Mouse (Mus musculus) megakaryocyte, embryonic 14.5 days (primary cell): ENCODE measurements around the gene Gcgr. TPM values are rescaled to one million over a fixed set of nuclear protein-coding genes. Genes with fewer than 3 reads are reported as not detected.
"Not testable (repeated sequence)": the region's sequence is repeated elsewhere in the genome, so short reads cannot be mapped to it uniquely, and the experiment has no call there.

Experiments used
- H3K27me3 ChIP-seq: replicated peaks from 2 replicates; pipeline ENCODE3; 2012; ENCODE audit warnings: inconsistent platforms
- H3K36me3 ChIP-seq: replicated peaks from 2 replicates; pipeline ENCODE3; 2012; ENCODE audit warnings: low read length, inconsistent platforms, mixed read lengths
- H3K4me1 ChIP-seq: 2 replicates; pipeline ENCODE4 v1.6.1; 2012; ENCODE audit warnings: inconsistent platforms
- H3K4me3 ChIP-seq: replicated peaks from 2 replicates; pipeline ENCODE3; 2012; ENCODE audit warnings: moderate library complexity, mild to moderate bottlenecking, inconsistent platforms
- H3K9me3 ChIP-seq: 2 replicates; pipeline ENCODE4 v1.6.1; 2012; ENCODE audit warnings: inconsistent platforms
- FLI1 ChIP-seq: IDR thresholded peaks from 2 replicates; pipeline ENCODE4 v1.6.1; 2012; ENCODE audit warnings: low read length, inconsistent platforms, mixed read lengths
- GATA1 ChIP-seq: IDR thresholded peaks from 3 replicates; pipeline ENCODE4 v1.6.1; 2012; ENCODE audit warnings: mixed read lengths, low read length, inconsistent platforms, borderline replicate concordance
- polyA plus RNA-seq: library from polyadenylated mRNA; stranded (reverse); fragments of >175 nt; gene quantifications from 2 replicates; pipeline ENCODE4 v1.2.3, GENCODE M21; 2012; ENCODE audit warnings: low replicate concordance; ENCODE audit not compliant: insufficient read depth

The Gcgr gene
- polyA plus RNA-seq, 1 experiment = not detected

- peaks cover 60% of the 10 kb centered on the region for H3K36me3 ChIP-seq
- TF ChIP-seq FLI1 = no peak
- no peak for TF ChIP-seq GATA1
- H3K4me1 ChIP-seq = peaks cover 59% of the 10 kb centered on the region
- H3K4me3 ChIP-seq = peak overlapping the region; percentile 98
- H3K9me3 ChIP-seq = no peaks in the 10 kb centered on the region
- no peaks in the 10 kb centered on the region for H3K27me3 ChIP-seq
Measured at GRCm38 (mm10) chr11:120580871-120581331, 50.4 kb downstream of the Gcgr start.

- H3K36me3 ChIP-seq = peaks cover 60% of the 10 kb centered on the region
- no peaks in the 10 kb centered on the region for H3K27me3 ChIP-seq
- H3K4me3 ChIP-seq = peak within 1 kb of the TSS; percentile 98
- TF ChIP-seq FLI1 = no peak; the same call in 1 of the 2 replicates
- TF ChIP-seq GATA1 = no peak
- H3K9me3 ChIP-seq = no peaks in the 10 kb centered on the region
- peaks cover 51% of the 10 kb centered on the region for H3K4me1 ChIP-seq
Measured at GRCm38 (mm10) chr11:120581490-120582267, 51.2 kb downstream of the Gcgr start, which contains the start of gene Arhgdia. Gene Arhgdia (minus strand): TSS chr11:120581624.

GRCm38 (mm10) chr11:120582268-120582981, 51.9 kb downstream of the Gcgr start:
- H3K9me3 ChIP-seq = no peaks in the 10 kb centered on the region
- H3K4me1 ChIP-seq = peaks cover 43% of the 10 kb centered on the region
- H3K27me3 ChIP-seq = no peaks in the 10 kb centered on the region
- peak overlapping the region; percentile 98 for H3K4me3 ChIP-seq
- TF ChIP-seq FLI1 (no peak), GATA1 (no peak)
- H3K36me3 ChIP-seq = peaks cover 60% of the 10 kb centered on the region

- not testable (repeated sequence) for H3K4me3 ChIP-seq, H3K27me3 ChIP-seq, H3K9me3 ChIP-seq
- H3K36me3 ChIP-seq = peaks cover 60% of the 10 kb centered on the region
- peaks cover 38% of the 10 kb centered on the region for H3K4me1 ChIP-seq
Measured at GRCm38 (mm10) chr11:120582982-120583293, 52.4 kb downstream of the Gcgr start.

- H3K9me3 ChIP-seq = no peaks in the 10 kb centered on the region
- peaks cover 58% of the 10 kb centered on the region for H3K36me3 ChIP-seq
- H3K27me3 ChIP-seq = no peaks in the 10 kb centered on the region
- no peak overlapping the region for H3K4me3 ChIP-seq
- TF ChIP-seq FLI1 (no peak), GATA1 (no peak)
- H3K4me1 ChIP-seq = peaks cover 36% of the 10 kb centered on the region
Measured at GRCm38 (mm10) chr11:120583937-120584336, 53.4 kb downstream of the Gcgr start.

GRCm38 (mm10) chr11:120588531-120588930, 58.0 kb downstream of the Gcgr start:
- H3K27me3 ChIP-seq = no peaks in the 10 kb centered on the region
- H3K9me3 ChIP-seq = no peaks in the 10 kb centered on the region
- H3K4me3 ChIP-seq = peak overlapping the region; percentile 8
- TF ChIP-seq GATA1 = no peak
- TF ChIP-seq FLI1 = no peak
- H3K4me1 ChIP-seq = peaks cover 19% of the 10 kb centered on the region
- H3K36me3 ChIP-seq = peaks cover 87% of the 10 kb centered on the region

Other genes with a start within 250 kb of the Gcgr start
- 2,399 and 2,630 TPM in 2 replicates for gene Actg1, start 182.2 kb upstream of the Gcgr start, polyA plus RNA-seq
- gene Fscn2, start 169.2 kb upstream of the Gcgr start, polyA plus RNA-seq = 1.7 and 3.0 TPM in 2 replicates
- 12.4 and 19.3 TPM in 2 replicates for gene Faap100, start 151.9 kb upstream of the Gcgr start, polyA plus RNA-seq
- 56.7 and 150 TPM in 2 replicates for gene Nploc4, start 93.0 kb upstream of the Gcgr start, polyA plus RNA-seq
- not detected in 2 replicates for gene Tspan10, start 88.1 kb upstream of the Gcgr start, polyA plus RNA-seq
- gene Pde6g, start 77.2 kb upstream of the Gcgr start, polyA plus RNA-seq = not detected in 2 replicates
- gene Oxld1, start 72.6 kb upstream of the Gcgr start, polyA plus RNA-seq = 7.9 and 17.7 TPM in 2 replicates
- 11.0 TPM in 1 of 2 replicates, not detected in the other for gene Ccdc137, start 72.6 kb upstream of the Gcgr start, polyA plus RNA-seq
- gene Arl16, start 63.1 kb upstream of the Gcgr start, polyA plus RNA-seq = 12.1 and 61.1 TPM in 2 replicates
- 217 and 285 TPM in 2 replicates for gene Mrpl12, start 46.1 kb upstream of the Gcgr start, polyA plus RNA-seq
- gene Slc25a10, start 38.9 kb upstream of the Gcgr start, polyA plus RNA-seq = 47.3 and 132 TPM in 2 replicates
- gene Mcrip1, start 19.0 kb downstream of the Gcgr start, polyA plus RNA-seq = 227 and 338 TPM in 2 replicates
- gene Ppp1r27, start 20.4 kb downstream of the Gcgr start, polyA plus RNA-seq = 0.25 TPM in 1 of 2 replicates, not detected in the other
- gene P4hb, start 42.6 kb downstream of the Gcgr start, polyA plus RNA-seq = 1,223 and 1,872 TPM in 2 replicates
- gene Arhgdia, start 50.9 kb downstream of the Gcgr start, polyA plus RNA-seq = 1,582 and 1,923 TPM in 2 replicates
- gene Alyref, start 67.7 kb downstream of the Gcgr start, polyA plus RNA-seq = 25.9 and 253 TPM in 2 replicates
- gene Anapc11, start 67.7 kb downstream of the Gcgr start, polyA plus RNA-seq = 247 and 315 TPM in 2 replicates
- 2.7 and 7.7 TPM in 2 replicates for gene Npb, start 77.8 kb downstream of the Gcgr start, polyA plus RNA-seq
- gene Pcyt2, start 87.2 kb downstream of the Gcgr start, polyA plus RNA-seq = 143 and 168 TPM in 2 replicates
- gene Sirt7, start 94.5 kb downstream of the Gcgr start, polyA plus RNA-seq = 275 and 278 TPM in 2 replicates
- 59.5 and 102 TPM in 2 replicates for gene Mafg, start 102.9 kb downstream of the Gcgr start, polyA plus RNA-seq
- gene Pycr1, start 113.1 kb downstream of the Gcgr start, polyA plus RNA-seq = 3.6 and 7.7 TPM in 2 replicates
- 0.44 TPM in 1 of 2 replicates, not detected in the other for gene Myadml2, start 117.5 kb downstream of the Gcgr start, polyA plus RNA-seq
- gene Notum, start 130.5 kb downstream of the Gcgr start, polyA plus RNA-seq = 0.46 TPM in 1 of 2 replicates, not detected in the other
- gene Aspscr1, start 142.3 kb downstream of the Gcgr start, polyA plus RNA-seq = 237 and 458 TPM in 2 replicates
- gene Cenpx, start 183.0 kb downstream of the Gcgr start, polyA plus RNA-seq = 93.0 and 128 TPM in 2 replicates
- 10.0 and 23.5 TPM in 2 replicates for gene Lrrc45, start 183.2 kb downstream of the Gcgr start, polyA plus RNA-seq
- gene Rac3, start 190.8 kb downstream of the Gcgr start, polyA plus RNA-seq = 1.8 and 2.3 TPM in 2 replicates
- gene Dcxr, start 196.6 kb downstream of the Gcgr start, polyA plus RNA-seq = 100 and 241 TPM in 2 replicates
- 2.1 TPM in 1 of 2 replicates, not detected in the other for gene Cbr2, start 201.4 kb downstream of the Gcgr start, polyA plus RNA-seq
- 601 and 1,141 TPM in 2 replicates for gene Hmga1b, start 232.1 kb downstream of the Gcgr start, polyA plus RNA-seq